Mouse (Mus musculus) MEL (cell line): ENCODE measurements around the gene Trir.

Experiments used
- CTCF ChIP-seq, 3 experiments: IDR thresholded peaks in 2 of 3; conservative IDR thresholded peaks in 1 of 3; 2 replicates each; pipeline ENCODE4 v1.5.1; 2011 to 2012; ENCODE audit warnings: low read length in 3 of 3, low read depth in 2 of 3, mild to moderate bottlenecking in 2 of 3, improper control_type of control experiment in 1 of 3, inconsistent platforms in 1 of 3, mixed read lengths in 1 of 3, moderate library complexity in 1 of 3; ENCODE audit not compliant: control insufficient read depth in 1 of 3, insufficient read depth in 1 of 3, poor library complexity in 1 of 3, severe bottlenecking in 1 of 3
- MAZ ChIP-seq: IDR thresholded peaks from 2 replicates; pipeline ENCODE4 v1.6.1; 2012; ENCODE audit warnings: low read depth, mild to moderate bottlenecking, inconsistent platforms, low read length, improper control_type of control experiment
- ZNF384 ChIP-seq: IDR thresholded peaks from 2 replicates; pipeline ENCODE4 v1.6.1; 2012; ENCODE audit warnings: low read depth, mild to moderate bottlenecking, inconsistent platforms, low read length, improper control_type of control experiment

DNA sequence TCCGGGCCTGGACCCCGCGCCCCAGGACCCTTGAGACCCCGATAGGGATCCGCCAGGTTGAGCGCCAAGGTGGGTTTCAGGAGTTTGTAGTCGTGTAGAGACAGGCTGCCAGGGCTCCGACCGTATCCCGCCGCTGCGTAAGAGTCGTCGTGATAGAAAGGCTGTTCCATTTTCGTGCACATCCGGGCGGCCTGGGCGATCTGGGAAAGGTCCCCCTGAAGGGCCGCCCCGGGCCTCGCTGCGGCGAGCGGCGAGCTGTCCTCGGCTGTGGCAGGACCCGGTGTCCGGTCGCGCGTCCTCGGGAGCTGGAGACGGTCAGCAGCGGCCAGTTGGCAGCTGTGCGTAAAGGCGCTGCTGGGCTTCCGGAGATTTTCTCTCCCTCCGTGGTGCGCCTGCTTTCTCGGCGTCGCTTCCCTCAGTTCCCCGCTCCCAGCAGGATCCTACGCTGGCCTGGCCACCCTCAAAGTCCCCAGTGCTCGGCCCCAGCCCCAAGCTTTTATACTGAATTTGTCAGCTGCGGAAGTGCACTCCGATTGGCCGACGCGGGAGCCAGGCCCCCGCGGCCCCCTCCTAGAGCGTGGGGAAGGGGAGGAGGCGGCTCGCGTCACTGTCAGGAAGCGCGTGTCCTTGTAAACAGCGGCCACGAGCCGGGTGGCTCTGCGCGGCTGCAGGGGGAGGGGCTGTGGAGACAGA is 48.2 kb upstream of the Trir start, which contains the start of gene Junb:
- TF ChIP-seq CTCF (IDR thresholded peaks at IDR 0.05 in 2 of 3, conservative IDR thresholded peaks at IDR 0.05 in 1 of 3; ENCODE audit: control insufficient read depth in 1 of 3, insufficient read depth in 1 of 3, low read depth in 2 of 3, low read length in 3 of 3, poor library complexity in 1 of 3, severe bottlenecking in 1 of 3) (no peak), ZNF384 (0 out of 2 replicates have a peak, but pooled peaks have one; percentile 5), MAZ (peak; percentile 99)
